ENCODE assay signal across 8 mouse cellular contexts in the genomic region with DNA sequence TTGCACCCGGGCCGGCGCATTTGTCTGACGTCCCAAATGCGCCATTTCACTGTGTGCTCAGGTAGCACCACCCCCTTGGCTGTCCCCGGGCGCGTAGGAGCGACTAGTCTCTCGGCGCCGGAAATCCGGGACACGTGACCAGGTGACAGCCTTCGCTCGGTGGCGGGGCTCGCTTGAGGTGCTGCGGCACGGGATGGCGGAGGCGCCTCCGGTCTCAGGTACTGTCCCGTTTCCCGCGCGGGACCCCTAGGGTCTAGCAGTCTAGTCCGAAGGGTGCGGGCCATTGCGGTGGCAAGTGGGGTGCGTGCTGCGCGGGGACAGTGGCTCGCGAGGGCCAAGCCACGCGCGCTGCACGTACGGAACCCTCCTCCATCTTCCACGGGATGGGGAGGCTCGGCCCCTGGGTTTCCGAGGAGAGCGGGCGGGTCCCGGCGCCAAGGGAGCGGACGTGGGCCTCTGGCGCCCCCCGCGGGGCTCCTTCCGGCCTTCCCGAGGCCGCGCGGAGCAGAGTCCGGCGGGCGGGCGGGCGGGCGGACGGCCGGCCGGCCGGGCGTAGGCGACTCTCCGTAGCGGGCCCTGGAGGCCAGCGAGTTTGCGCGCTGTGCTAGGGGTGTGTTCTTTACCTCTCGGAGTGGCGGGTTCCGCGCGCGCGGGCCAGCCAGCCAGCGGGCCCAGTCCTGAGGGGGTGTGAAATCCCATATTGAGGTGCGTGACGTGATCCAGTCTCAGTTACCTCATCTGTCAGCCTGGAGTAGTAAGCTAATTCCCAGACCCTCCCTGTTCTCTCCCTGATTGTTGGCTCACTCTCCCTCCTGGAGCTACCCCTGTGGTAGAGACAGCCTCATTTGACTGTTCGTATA. TPM values are rescaled to one million over a fixed set of nuclear protein-coding genes. Genes with fewer than 3 reads are reported as not detected.
DNase-seq lines count a peak whose midpoint lies in the region; ATAC-seq and TF ChIP-seq lines count a peak whose summit lies in the region.

A gene (plus strand): TSS at position 65 of the 860 bp plus-strand sequence.

- H3K36me3 ChIP-seq in C2C12 (ENCODE audit: control insufficient read depth, insufficient read depth): peaks cover 30% of the 10 kb centered on the region
- peaks cover 55% of the 10 kb centered on the region for H3K36me3 ChIP-seq in erythroblast, embryonic 14.5 days (ENCODE audit: control insufficient read depth)
- peaks cover 16% of the 10 kb centered on the region for H3K36me3 ChIP-seq in heart, embryonic 12.5 days
- H3K36me3 ChIP-seq in kidney, postnatal 0 days (ENCODE audit: insufficient read depth, low read length): peaks cover 9% of the 10 kb centered on the region; the same call in 1 of the 2 replicates
- peaks cover 3% of the 10 kb centered on the region for H3K36me3 ChIP-seq in liver, embryonic 11.5 days (ENCODE audit: control insufficient read depth, insufficient read depth, low read length)
- peaks cover 10% of the 10 kb centered on the region for H3K36me3 ChIP-seq in stomach, embryonic 14.5 days (ENCODE audit: control insufficient read depth, insufficient read depth, low read length)

- peak within 1 kb of the TSS; percentile 99 for H3ac ChIP-seq in C2C12 (ENCODE audit: control insufficient read depth, insufficient read length, low read depth)

- under 1% methylated on average over 83 of the region's 85 CpGs for WGBS in heart, embryonic 12.5 days
- under 1% methylated on average over 83 of the region's 85 CpGs for WGBS in kidney, postnatal 0 days
- 1% methylated on average over 85 of the region's 85 CpGs for WGBS in liver, embryonic 11.5 days
- WGBS in stomach, embryonic 14.5 days: under 1% methylated on average over 54 of the region's 85 CpGs

- H3K4me3 ChIP-seq in C2C12 (ENCODE audit: insufficient read depth, poor library complexity, severe bottlenecking): peak within 1 kb of the TSS; percentile 82
- H3K4me3 ChIP-seq in erythroblast, embryonic 14.5 days (replicated peaks): peak within 1 kb of the TSS; percentile 89
- H3K4me3 ChIP-seq in heart, embryonic 12.5 days: peak within 1 kb of the TSS; percentile 99
- peak within 1 kb of the TSS; percentile 96 for H3K4me3 ChIP-seq in kidney, postnatal 0 days (replicated peaks; ENCODE audit: low read depth, low read length)
- peak within 1 kb of the TSS; percentile 98 for H3K4me3 ChIP-seq in liver, embryonic 11.5 days (ENCODE audit: low read depth, low read length)
- H3K4me3 ChIP-seq in stomach, embryonic 14.5 days (ENCODE audit: low read depth, low read length): peak within 1 kb of the TSS; percentile 96

- H3K4me1 ChIP-seq in erythroblast, embryonic 14.5 days (ENCODE audit: control insufficient read depth): peaks cover 41% of the 10 kb centered on the region
- peaks cover 19% of the 10 kb centered on the region for H3K4me1 ChIP-seq in heart, embryonic 12.5 days (replicated peaks)
- no peaks in the 10 kb centered on the region for H3K4me1 ChIP-seq in kidney, postnatal 0 days (replicated peaks; ENCODE audit: insufficient read depth, low read length)
- peaks cover 21% of the 10 kb centered on the region for H3K4me1 ChIP-seq in liver, embryonic 11.5 days (replicated peaks; ENCODE audit: control insufficient read depth, insufficient read depth, low read length)
- peaks cover 14% of the 10 kb centered on the region for H3K4me1 ChIP-seq in stomach, embryonic 14.5 days (ENCODE audit: control insufficient read depth, insufficient read depth, low read length)

- peak; percentile 99 for DNase-seq in brain, embryonic 14.5 days (ENCODE audit: low read depth)
- peak; percentile 98 for DNase-seq in kidney, postnatal 0 days (ENCODE audit: low spot score)
- DNase-seq in liver, embryonic 11.5 days (ENCODE audit: low spot score): peak; percentile 95
- DNase-seq in naive thymus-derived CD4-positive, alpha-beta T cell, adult 2 months (ENCODE audit: low read depth): peak; percentile 95

- H3K9me3 ChIP-seq in erythroblast, embryonic 14.5 days (ENCODE audit: control insufficient read depth, low read length): no peaks in the 10 kb centered on the region
- no peaks in the 10 kb centered on the region for H3K9me3 ChIP-seq in heart, embryonic 12.5 days (replicated peaks)
- H3K9me3 ChIP-seq in kidney, postnatal 0 days (replicated peaks; ENCODE audit: low read length): no peaks in the 10 kb centered on the region
- no peaks in the 10 kb centered on the region for H3K9me3 ChIP-seq in liver, embryonic 11.5 days (ENCODE audit: control insufficient read depth, low read length)
- no peaks in the 10 kb centered on the region for H3K9me3 ChIP-seq in stomach, embryonic 14.5 days (ENCODE audit: control insufficient read depth, low read depth, low read length)

- TF ChIP-seq CTCF in C2C12 (IDR thresholded peaks at IDR 0.05; ENCODE audit: control insufficient read depth, insufficient read depth, insufficient read length): no peak
- no peak for TF ChIP-seq CTCF in brain, embryonic 14.5 days (IDR thresholded peaks at IDR 0.05; ENCODE audit: borderline replicate concordance, extremely low read depth, insufficient read depth, insufficient read length)
- TF ChIP-seq CTCF in kidney, postnatal 0 days (IDR thresholded peaks at IDR 0.05; ENCODE audit: low read depth): no peak

- H3K4me2 ChIP-seq in heart, embryonic 12.5 days: peak within 1 kb of the TSS; percentile 80
- H3K4me2 ChIP-seq in kidney, postnatal 0 days (ENCODE audit: low read length): peak within 1 kb of the TSS; percentile 55
- peak within 1 kb of the TSS; percentile 84 for H3K4me2 ChIP-seq in liver, embryonic 11.5 days
- peak within 1 kb of the TSS; percentile 71 for H3K4me2 ChIP-seq in stomach, embryonic 14.5 days (replicated peaks; ENCODE audit: low read depth, low read length)

- H3K9ac ChIP-seq in heart, embryonic 12.5 days: peak within 1 kb of the TSS; percentile 85
- H3K9ac ChIP-seq in kidney, postnatal 0 days (ENCODE audit: low read depth, low read length): peak within 1 kb of the TSS; percentile 92
- H3K9ac ChIP-seq in liver, embryonic 11.5 days (ENCODE audit: low read depth, low read length): peak within 1 kb of the TSS; percentile 81
- peak within 1 kb of the TSS; percentile 71 for H3K9ac ChIP-seq in stomach, embryonic 14.5 days (replicated peaks; ENCODE audit: low read depth, low read length)

- H3K79me3 ChIP-seq in C2C12 (ENCODE audit: low read depth): peaks cover 43% of the 10 kb centered on the region

- H3K27me3 ChIP-seq in C2C12 (ENCODE audit: control insufficient read depth, insufficient read depth, insufficient read length): no peaks in the 10 kb centered on the region
- no peaks in the 10 kb centered on the region for H3K27me3 ChIP-seq in erythroblast, embryonic 14.5 days (ENCODE audit: control insufficient read depth)
- H3K27me3 ChIP-seq in heart, embryonic 12.5 days (replicated peaks): no peaks in the 10 kb centered on the region
- H3K27me3 ChIP-seq in kidney, postnatal 0 days (ENCODE audit: insufficient read depth, low read length): no peaks in the 10 kb centered on the region
- H3K27me3 ChIP-seq in liver, embryonic 11.5 days (replicated peaks; ENCODE audit: control insufficient read depth, insufficient read depth, low read length): no peaks in the 10 kb centered on the region
- H3K27me3 ChIP-seq in stomach, embryonic 14.5 days (ENCODE audit: control insufficient read depth, insufficient read depth, low read length): no peaks in the 10 kb centered on the region

- H3K79me2 ChIP-seq in C2C12 (ENCODE audit: control insufficient read depth, insufficient read depth): peaks cover 61% of the 10 kb centered on the region

- TF ChIP-seq POLR2A in brain, embryonic 14.5 days (IDR thresholded peaks at IDR 0.05; ENCODE audit: borderline replicate concordance, extremely low read depth, insufficient read depth, insufficient read length, poor library complexity, severe bottlenecking): peak; percentile 56; the same call in 1 of the 2 replicates

- H3K27ac ChIP-seq in heart, embryonic 12.5 days (ENCODE audit: poor library complexity, severe bottlenecking): peak within 1 kb of the TSS; percentile 96
- H3K27ac ChIP-seq in kidney, postnatal 0 days: peak within 1 kb of the TSS; percentile 96
- H3K27ac ChIP-seq in liver, embryonic 11.5 days (ENCODE audit: low read depth, low read length): peak within 1 kb of the TSS; percentile 96
- peak within 1 kb of the TSS; percentile 96 for H3K27ac ChIP-seq in stomach, embryonic 14.5 days (ENCODE audit: low read length)

- ATAC-seq in heart, embryonic 12.5 days (ENCODE audit: insufficient number of reproducible peaks, low FRiP score): peak; percentile 97
- peak; percentile 93 for ATAC-seq in kidney, postnatal 0 days (replicated peaks; ENCODE audit: low FRiP score, low read depth)
- peak; percentile 92 for ATAC-seq in liver, embryonic 11.5 days (replicated peaks; ENCODE audit: low FRiP score)
- ATAC-seq in stomach, embryonic 14.5 days (ENCODE audit: insufficient number of reproducible peaks, insufficient read depth, low FRiP score, low read depth): peak; percentile 95

TF ChIP-seq in C2C12, 6 proteins besides CTCF, POLR2A, EP300 and RAD21:
- TF ChIP-seq FOSL1 (IDR thresholded peaks at IDR 0.05; ENCODE audit: insufficient read depth, low read length, poor library complexity, severe bottlenecking) (no peak), USF1 (IDR thresholded peaks at IDR 0.05; ENCODE audit: low read depth) (peak; percentile 95), MAX (IDR thresholded peaks at IDR 0.05) (peak; percentile 66)

RNA-seq across cellular contexts. Expression of the gene that starts here (rescaled TPM):
- 29.0 TPM for polyA plus RNA-seq in C2C12 (2012; fragmentation: generic; extraction: Trizol)
- 107 and 111 TPM in 2 replicates for polyA plus RNA-seq in brain, embryonic 14.5 days (2012; rRNA removed)
- 0.58 and 0.69 TPM in 2 replicates for polyA plus RNA-seq in erythroblast, embryonic 14.5 days (2012)
- polyA plus RNA-seq in heart, embryonic 12.5 days (2016; fragmentation: Nextera tagmentation; extraction: Ambion mirVana): 67.8 and 75.0 TPM in 2 replicates
- 55.1 and 56.5 TPM in 2 replicates for polyA plus RNA-seq in kidney, postnatal 0 days (2015; fragmentation: Nextera tagmentation; extraction: Ambion mirVana)
- 89.0 and 97.5 TPM in 2 replicates for polyA plus RNA-seq in liver, embryonic 11.5 days (2014; fragmentation: Nextera tagmentation; extraction: Ambion mirVana)
- polyA plus RNA-seq in stomach, embryonic 14.5 days (2014; fragmentation: Nextera tagmentation; extraction: Ambion mirVana): 109 and 112 TPM in 2 replicates

Comparison
In these comparisons a context has a peak if more than half of its experiments do, and no peak if none do; other contexts are left out.
1. Peak in every context shown above with its lines: DNase-seq, ATAC-seq, H3K4me3 ChIP-seq and H3K27ac ChIP-seq.
2. RNA of the gene that starts here (polyA plus RNA-seq): 109 to 112 TPM in stomach, embryonic 14.5 days, 107 to 111 TPM in brain, embryonic 14.5 days, 89.0 to 97.5 TPM in liver, embryonic 11.5 days, 67.8 to 75.0 TPM in heart, embryonic 12.5 days, 55.1 to 56.5 TPM in kidney, postnatal 0 days and 29.0 TPM in C2C12 (single experiment); 0.58 to 0.69 TPM in erythroblast, embryonic 14.5 days; every median in the first group is over 10 times any median in the second.